Mouse (Mus musculus): Measurements from ENCODE around the gene Olfr944. TPM values are rescaled to one million over a fixed set of nuclear protein-coding genes. Genes with fewer than 3 reads are reported as not detected.

Gene Olfr944
- not detected in 2 replicates for polyA plus RNA-seq (2015; fragmentation: Nextera tagmentation; extraction: Ambion mirVana)

GRCm38 (mm10) chr9:39201620-39202019, at the start of gene Olfr944:
Gene Olfr944, plus strand, starts transcription at chr9:39201920.

GRCm38 (mm10) chr9:39166004-39166403, 35.7 kb upstream of the Olfr944 start, which contains the start of gene Olfr943:
Gene Olfr943, plus strand, starts transcription at chr9:39166304.

GRCm38 (mm10) chr9:39249894-39250293, 48.2 kb downstream of the Olfr944 start, which contains the start of gene Olfr1537:
Gene Olfr1537, minus strand, starts transcription at chr9:39249994.

Other genes with a start within 250 kb of the Olfr944 start
- gene Olfr933, start 229.6 kb upstream of the Olfr944 start, polyA plus RNA-seq (2015; fragmentation: Nextera tagmentation; extraction: Ambion mirVana), result not detected in 2 replicates
- gene Olfr934, start 213.6 kb upstream of the Olfr944 start, polyA plus RNA-seq (2015; fragmentation: Nextera tagmentation; extraction: Ambion mirVana), result not detected in 2 replicates
- gene Olfr935, start 202.2 kb upstream of the Olfr944 start, polyA plus RNA-seq (2015; fragmentation: Nextera tagmentation; extraction: Ambion mirVana), result not detected in 2 replicates
- gene Olfr146, start 178.5 kb upstream of the Olfr944 start, polyA plus RNA-seq (2015; fragmentation: Nextera tagmentation; extraction: Ambion mirVana), result not detected in 2 replicates
- not detected in 2 replicates for gene Olfr937, start 137.0 kb upstream of the Olfr944 start, polyA plus RNA-seq (2015; fragmentation: Nextera tagmentation; extraction: Ambion mirVana)
- gene Olfr938, start 123.0 kb upstream of the Olfr944 start, polyA plus RNA-seq (2015; fragmentation: Nextera tagmentation; extraction: Ambion mirVana), result not detected in 2 replicates
- not detected in 2 replicates for gene Olfr27, start 73.8 kb upstream of the Olfr944 start, polyA plus RNA-seq (2015; fragmentation: Nextera tagmentation; extraction: Ambion mirVana)
- not detected in 2 replicates for gene Olfr943, start 35.6 kb upstream of the Olfr944 start, polyA plus RNA-seq (2015; fragmentation: Nextera tagmentation; extraction: Ambion mirVana)
- not detected in 2 replicates for gene Olfr1537, start 48.1 kb downstream of the Olfr944 start, polyA plus RNA-seq (2015; fragmentation: Nextera tagmentation; extraction: Ambion mirVana)
- not detected in 2 replicates for gene Olfr945, start 74.9 kb downstream of the Olfr944 start, polyA plus RNA-seq (2015; fragmentation: Nextera tagmentation; extraction: Ambion mirVana)
- not detected in 2 replicates for gene Olfr948, start 124.1 kb downstream of the Olfr944 start, polyA plus RNA-seq (2015; fragmentation: Nextera tagmentation; extraction: Ambion mirVana)
- not detected in 2 replicates for gene Olfr951, start 185.5 kb downstream of the Olfr944 start, polyA plus RNA-seq (2015; fragmentation: Nextera tagmentation; extraction: Ambion mirVana)
- gene Olfr952, start 225.2 kb downstream of the Olfr944 start, polyA plus RNA-seq (2015; fragmentation: Nextera tagmentation; extraction: Ambion mirVana), result not detected in 2 replicates